Mouse (Mus musculus): ENCODE measurements around the gene Gm20388. TPM values are rescaled to one million over a fixed set of nuclear protein-coding genes. Genes with fewer than 3 reads are reported as not detected.

Gene Gm20388
- polyA plus RNA-seq, 1 experiment = 49.7 TPM

GRCm38 (mm10) chr8:122101816-122102215 is 2191.2 kb downstream of the Gm20388 start:
- TF ChIP-seq CTCF (conservative IDR thresholded peaks at IDR 0.05; ENCODE audit: insufficient read depth, insufficient read length, low read depth, low read length) (no peak), POLR2A (IDR thresholded peaks at IDR 0.05; ENCODE audit: low read depth, low read length) (no peak)
- H3K4me1 ChIP-seq (ENCODE audit: control insufficient read depth, insufficient read depth, low read length) = no peaks in the 10 kb centered on the region
- DNase-seq = no peak
- WGBS = 83% methylated on average over 5 of the region's 5 CpGs
- no peak overlapping the region for H3K4me3 ChIP-seq (ENCODE audit: insufficient read depth, low read depth, low read length)
- H3K27ac ChIP-seq (ENCODE audit: insufficient read depth, low read depth, low read length) = no peak overlapping the region
- H3K36me3 ChIP-seq (ENCODE audit: control insufficient read depth, insufficient read depth, low read length) = no peaks in the 10 kb centered on the region
- H3K27me3 ChIP-seq (replicated peaks; ENCODE audit: control insufficient read depth, insufficient read depth, low read length) = no peaks in the 10 kb centered on the region

- Histone ChIP-seq H3K27ac (ENCODE audit: insufficient read depth, low read depth, low read length) (no peak overlapping the region), H3K36me3 (ENCODE audit: control insufficient read depth, insufficient read depth, low read length) (no peaks in the 10 kb centered on the region), H3K4me3 (ENCODE audit: insufficient read depth, low read depth, low read length) (no peak overlapping the region), H3K4me1 (ENCODE audit: control insufficient read depth, insufficient read depth, low read length) (no peaks in the 10 kb centered on the region), H3K27me3 (replicated peaks; ENCODE audit: control insufficient read depth, insufficient read depth, low read length) (no peaks in the 10 kb centered on the region)
- WGBS = 42% methylated on average over 8 of the region's 8 CpGs
- no peak for DNase-seq
- TF ChIP-seq POLR2A (IDR thresholded peaks at IDR 0.05; ENCODE audit: low read depth, low read length) (no peak), CTCF (conservative IDR thresholded peaks at IDR 0.05; ENCODE audit: insufficient read depth, insufficient read length, low read depth, low read length) (no peak)
Measured at GRCm38 (mm10) chr8:122102286-122102685, 2191.6 kb downstream of the Gm20388 start.

DNA sequence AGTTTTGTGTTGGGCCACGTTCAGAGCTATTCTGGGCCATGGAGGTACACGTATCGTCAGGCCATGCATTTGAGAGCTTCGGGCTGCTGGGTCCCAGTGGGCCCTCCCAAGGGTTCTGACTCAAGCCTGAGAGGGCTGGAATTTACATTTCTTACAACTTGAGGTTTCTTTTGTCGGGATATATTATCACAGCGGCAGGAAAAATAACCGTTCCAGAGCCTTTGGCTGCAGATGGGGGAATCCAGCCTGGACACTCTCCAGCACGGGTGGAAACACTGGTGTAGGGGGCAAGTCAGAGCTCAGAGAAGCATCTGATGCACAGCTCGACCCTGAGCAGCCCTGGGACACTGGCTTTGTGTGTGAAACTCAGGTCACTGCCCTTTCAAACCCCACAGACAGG is 2192.6 kb downstream of the Gm20388 start:
- WGBS = 79% methylated on average over 9 of the region's 9 CpGs
- Histone ChIP-seq H3K4me1 (ENCODE audit: control insufficient read depth, insufficient read depth, low read length) (no peaks in the 10 kb centered on the region), H3K27me3 (replicated peaks; ENCODE audit: control insufficient read depth, insufficient read depth, low read length) (no peaks in the 10 kb centered on the region), H3K36me3 (ENCODE audit: control insufficient read depth, insufficient read depth, low read length) (no peaks in the 10 kb centered on the region), H3K4me3 (ENCODE audit: insufficient read depth, low read depth, low read length) (no peak overlapping the region), H3K27ac (ENCODE audit: insufficient read depth, low read depth, low read length) (no peak overlapping the region)
- TF ChIP-seq POLR2A (IDR thresholded peaks at IDR 0.05; ENCODE audit: low read depth, low read length) (no peak), CTCF (conservative IDR thresholded peaks at IDR 0.05; ENCODE audit: insufficient read depth, insufficient read length, low read depth, low read length) (no peak)
- no peak for DNase-seq

DNA sequence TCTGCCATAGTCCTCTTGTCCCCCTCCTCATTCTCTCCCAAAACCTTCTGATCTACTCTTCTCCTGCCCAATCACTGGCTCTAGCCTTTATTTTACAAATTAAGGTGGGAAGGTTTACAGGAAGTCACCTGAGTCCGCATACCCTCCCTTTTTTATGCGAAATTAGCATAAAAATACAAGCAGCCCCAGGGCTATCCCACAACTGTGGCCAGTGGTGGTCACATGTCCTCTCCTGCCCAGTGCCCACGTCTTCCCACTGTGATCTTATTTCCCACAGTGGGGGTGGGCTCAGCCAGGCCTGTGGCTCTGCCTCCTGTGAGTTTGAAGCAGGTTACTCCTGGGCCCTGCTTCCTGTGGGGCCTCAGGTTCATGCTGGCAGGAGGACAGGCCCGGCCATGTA is 2194.0 kb downstream of the Gm20388 start:
- WGBS = 81% methylated on average over 4 of the region's 4 CpGs
- Histone ChIP-seq H3K4me3 (ENCODE audit: insufficient read depth, low read depth, low read length) (no peak overlapping the region), H3K27me3 (replicated peaks; ENCODE audit: control insufficient read depth, insufficient read depth, low read length) (no peaks in the 10 kb centered on the region), H3K4me1 (ENCODE audit: control insufficient read depth, insufficient read depth, low read length) (no peaks in the 10 kb centered on the region), H3K36me3 (ENCODE audit: control insufficient read depth, insufficient read depth, low read length) (no peaks in the 10 kb centered on the region), H3K27ac (ENCODE audit: insufficient read depth, low read depth, low read length) (no peak overlapping the region)
- no peak for DNase-seq
- TF ChIP-seq CTCF (conservative IDR thresholded peaks at IDR 0.05; ENCODE audit: insufficient read depth, insufficient read length, low read depth, low read length) (no peak), POLR2A (IDR thresholded peaks at IDR 0.05; ENCODE audit: low read depth, low read length) (no peak)

DNA sequence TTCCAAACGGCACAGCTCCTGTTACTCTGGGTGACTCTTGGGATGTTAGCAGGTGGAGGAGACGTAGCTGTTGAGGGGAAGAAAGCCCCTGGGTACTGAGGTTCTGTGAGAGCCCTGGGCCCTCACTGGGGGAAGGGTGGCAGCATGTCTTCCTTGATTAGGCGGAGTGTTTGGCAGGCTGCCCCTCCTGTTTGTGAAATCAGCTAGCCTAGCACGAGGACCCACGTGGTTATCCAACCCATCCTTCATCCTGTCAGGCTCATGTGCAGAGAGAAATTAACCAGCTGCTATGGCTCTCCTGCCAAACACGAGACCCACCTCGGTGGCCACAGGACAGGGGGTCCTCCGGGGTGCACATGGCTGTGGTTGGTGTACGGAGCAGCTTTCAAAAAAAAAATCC is 2195.6 kb downstream of the Gm20388 start:
- H3K4me1 ChIP-seq (ENCODE audit: control insufficient read depth, insufficient read depth, low read length) = no peaks in the 10 kb centered on the region
- DNase-seq = peak; percentile 52
- TF ChIP-seq POLR2A (IDR thresholded peaks at IDR 0.05; ENCODE audit: low read depth, low read length) (no peak), CTCF (conservative IDR thresholded peaks at IDR 0.05; ENCODE audit: insufficient read depth, insufficient read length, low read depth, low read length) (no peak)
- H3K27me3 ChIP-seq (replicated peaks; ENCODE audit: control insufficient read depth, insufficient read depth, low read length) = no peaks in the 10 kb centered on the region
- no peak overlapping the region for H3K27ac ChIP-seq (ENCODE audit: insufficient read depth, low read depth, low read length)
- H3K36me3 ChIP-seq (ENCODE audit: control insufficient read depth, insufficient read depth, low read length) = no peaks in the 10 kb centered on the region
- 28% methylated on average over 9 of the region's 9 CpGs for WGBS
- no peak overlapping the region for H3K4me3 ChIP-seq (ENCODE audit: insufficient read depth, low read depth, low read length)

GRCm38 (mm10) chr8:122110240-122110866 is 2199.7 kb downstream of the Gm20388 start:
- DNase-seq = no peak
- Histone ChIP-seq H3K4me3 (ENCODE audit: insufficient read depth, low read depth, low read length) (no peak overlapping the region), H3K27me3 (replicated peaks; ENCODE audit: control insufficient read depth, insufficient read depth, low read length) (no peaks in the 10 kb centered on the region), H3K27ac (ENCODE audit: insufficient read depth, low read depth, low read length) (no peak overlapping the region), H3K4me1 (ENCODE audit: control insufficient read depth, insufficient read depth, low read length) (no peaks in the 10 kb centered on the region), H3K36me3 (ENCODE audit: control insufficient read depth, insufficient read depth, low read length) (no peaks in the 10 kb centered on the region)
- WGBS = 69% methylated on average over 20 of the region's 20 CpGs
- TF ChIP-seq CTCF (conservative IDR thresholded peaks at IDR 0.05; ENCODE audit: insufficient read depth, insufficient read length, low read depth, low read length) = no peak
- no peak for TF ChIP-seq POLR2A (IDR thresholded peaks at IDR 0.05; ENCODE audit: low read depth, low read length)

DNA sequence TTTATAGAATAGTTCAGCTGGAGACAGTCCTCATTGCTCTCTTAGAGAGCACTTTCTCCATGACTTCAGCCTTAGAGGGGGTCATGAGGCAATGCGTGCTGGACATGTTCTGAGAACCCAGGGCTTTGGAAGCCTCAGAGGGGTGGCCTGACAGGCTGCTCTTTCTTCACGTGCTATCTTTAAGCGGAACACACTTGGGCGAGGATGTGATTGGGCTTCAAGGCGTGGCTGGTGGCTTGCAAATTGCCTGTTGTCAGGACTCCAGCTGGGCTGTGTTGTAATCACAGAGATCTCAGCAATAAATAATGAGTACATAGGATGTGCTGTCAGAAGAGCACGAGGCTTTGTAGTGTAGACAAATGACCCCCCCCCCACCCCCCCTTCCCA is 2200.2 kb downstream of the Gm20388 start:
- Histone ChIP-seq H3K4me1 (ENCODE audit: control insufficient read depth, insufficient read depth, low read length) (no peaks in the 10 kb centered on the region), H3K27ac (ENCODE audit: insufficient read depth, low read depth, low read length) (no peak overlapping the region), H3K27me3 (replicated peaks; ENCODE audit: control insufficient read depth, insufficient read depth, low read length) (no peaks in the 10 kb centered on the region), H3K36me3 (ENCODE audit: control insufficient read depth, insufficient read depth, low read length) (no peaks in the 10 kb centered on the region), H3K4me3 (ENCODE audit: insufficient read depth, low read depth, low read length) (no peak overlapping the region)
- TF ChIP-seq POLR2A (IDR thresholded peaks at IDR 0.05; ENCODE audit: low read depth, low read length) (no peak), CTCF (conservative IDR thresholded peaks at IDR 0.05; ENCODE audit: insufficient read depth, insufficient read length, low read depth, low read length) (no peak)
- peak; percentile 31 for DNase-seq
- WGBS = 45% methylated on average over 6 of the region's 6 CpGs

Data from kidney, adult 2 months (tissue).